Mouse (Mus musculus) stomach, postnatal 0 days (tissue): Measurements from ENCODE around the gene Kcnj14. TPM values are rescaled to one million over a fixed set of nuclear protein-coding genes. Genes with fewer than 3 reads are reported as not detected.

Source experiments
- ATAC-seq: fragments of 200-750 bp; cut with Nextera tagmentation; 2 replicates; pipeline ENCODE4 v1.8.0; 2017; ENCODE audit not compliant: low FRiP score, low TSS enrichment
- DNase-seq: peaks from one replicate; pipeline ENCODE4 v3.0.0-alpha.2; 2016; ENCODE audit warnings: low spot score
- H3K27ac ChIP-seq: fragments of 300-500 bp; sonication (generic); replicated peaks from 2 replicates; pipeline ENCODE4 v1.5.1; 2014; ENCODE audit warnings: mild to moderate bottlenecking, control low read depth
- H3K27me3 ChIP-seq: fragments of 300-500 bp; sonication (generic); 2 replicates; pipeline ENCODE4 v1.6.1; 2014; ENCODE audit warnings: low read length; ENCODE audit not compliant: control insufficient read depth, insufficient read depth
- H3K36me3 ChIP-seq: fragments of 300-500 bp; sonication (generic); 2 replicates; pipeline ENCODE4 v1.6.1; 2014; ENCODE audit warnings: low read length, mixed read lengths; ENCODE audit not compliant: control insufficient read depth, insufficient read depth
- H3K4me1 ChIP-seq: fragments of 300-500 bp; sonication (generic); replicated peaks from 2 replicates; pipeline ENCODE4 v1.6.1; 2014; ENCODE audit warnings: antibody characterized with exemption; ENCODE audit not compliant: control insufficient read depth, insufficient read depth
- H3K4me2 ChIP-seq: fragments of 300-500 bp; sonication (generic); replicated peaks from 2 replicates; pipeline ENCODE4 v1.6.1; 2014; ENCODE audit warnings: low read depth, mild to moderate bottlenecking, control low read depth, moderate library complexity
- H3K4me3 ChIP-seq: fragments of 300-500 bp; sonication (generic); 2 replicates; pipeline ENCODE4 v1.5.1; 2014; ENCODE audit warnings: low read depth, low read length, control low read depth
- H3K9ac ChIP-seq: fragments of 300-500 bp; sonication (generic); 2 replicates; pipeline ENCODE4 v1.6.1; 2014; ENCODE audit warnings: mild to moderate bottlenecking, low read length, control low read depth, mixed read lengths
- H3K9me3 ChIP-seq: fragments of 300-500 bp; sonication (generic); 2 replicates; pipeline ENCODE4 v1.6.1; 2016; ENCODE audit warnings: low read length; ENCODE audit not compliant: control insufficient read depth
- CTCF ChIP-seq: IDR thresholded peaks from 2 replicates; pipeline ENCODE4 v1.5.1; 2016; ENCODE audit warnings: antibody characterized with exemption, low read depth, mild to moderate bottlenecking, moderate library complexity
- EP300 ChIP-seq: optimal IDR thresholded peaks from 2 replicates; pipeline ENCODE3; 2016; ENCODE audit warnings: antibody characterized with exemption
- WGBS: fragments of 180-500 bp; shearing (Covaris S2); extraction: QIAGEN DNeasy Blood & Tissue Kit; methylation state at CpG from one replicate; pipeline ENCODE4 v1.1.7; 2014; 5-methylcytosine and 5-hydroxymethylcytosine counted together
- polyA plus RNA-seq: library from polyadenylated mRNA; unstranded; fragments of >200 nt; fragmentation: Nextera tagmentation; extraction: Ambion mirVana; gene quantifications from 2 replicates; pipeline ENCODE4 v1.2.1, GENCODE M21; 2015

The Kcnj14 gene
- polyA plus RNA-seq, 1 experiment from 2014 or later, result 0.22 TPM

GRCm38 (mm10) chr7:45830427-45831127, 6.0 kb upstream of the Kcnj14 start, which contains the start of gene Grwd1:
TSS of gene Grwd1 (minus strand) at chr7:45830944.
- Histone ChIP-seq H3K4me1 (peaks cover 5% of the 10 kb centered on the region), H3K4me2 (peak within 1 kb of the TSS; percentile 83), H3K27me3 (peaks cover 9% of the 10 kb centered on the region), H3K27ac (0 out of 2 replicates have a peak within 1 kb of the TSS, but pooled peaks have one; percentile 26), H3K9ac (peak within 1 kb of the TSS; percentile 75), H3K36me3 (peaks cover 19% of the 10 kb centered on the region), H3K4me3 (peak within 1 kb of the TSS; percentile 85), H3K9me3 (no peaks in the 10 kb centered on the region)
- peak; percentile 89 for DNase-seq
- TF ChIP-seq CTCF (peak; percentile 17; the same call in 1 of the 2 replicates), EP300 (no peak)
- ATAC-seq, result peak; percentile 89
- under 1% methylated on average over 35 of the region's 35 CpGs for WGBS

DNA sequence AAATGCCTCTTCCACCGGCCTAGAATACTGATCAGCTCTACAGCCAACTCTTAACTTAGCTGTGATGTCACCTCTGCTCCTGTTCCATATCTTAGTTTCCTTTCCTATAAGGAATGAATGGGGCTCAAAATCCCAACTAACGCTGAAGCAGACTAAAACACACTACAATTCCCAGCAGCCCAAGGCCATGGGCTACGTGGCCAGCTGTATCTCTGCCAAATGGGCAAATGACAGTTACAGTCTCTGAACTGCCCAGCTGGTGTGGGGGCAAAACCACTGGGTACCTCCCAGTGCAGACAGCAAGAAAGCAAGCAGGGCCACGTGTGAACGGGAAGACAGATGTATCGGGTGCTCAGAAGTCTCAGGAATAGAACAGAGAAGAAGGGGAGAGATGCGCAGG, 2.0 kb upstream of the Kcnj14 start:
- H3K9ac ChIP-seq, result no peak overlapping the region
- peaks cover 5% of the 10 kb centered on the region for H3K4me1 ChIP-seq
- no peak overlapping the region for H3K4me3 ChIP-seq
- H3K9me3 ChIP-seq, result no peaks in the 10 kb centered on the region
- 89% methylated on average over 7 of the region's 7 CpGs for WGBS
- DNase-seq (no peak), ATAC-seq (no peak)
- no peak overlapping the region for H3K27ac ChIP-seq
- no peak overlapping the region for H3K4me2 ChIP-seq
- H3K27me3 ChIP-seq, result no peaks in the 10 kb centered on the region
- peaks cover 24% of the 10 kb centered on the region for H3K36me3 ChIP-seq
- TF ChIP-seq CTCF (no peak), EP300 (no peak)

GRCm38 (mm10) chr7:45820913-45821312, 3.7 kb downstream of the Kcnj14 start:
- Histone ChIP-seq H3K36me3 (peaks cover 8% of the 10 kb centered on the region), H3K27ac (no peak overlapping the region), H3K9me3 (no peaks in the 10 kb centered on the region), H3K4me2 (no peak overlapping the region), H3K9ac (no peak overlapping the region), H3K4me1 (no peaks in the 10 kb centered on the region), H3K27me3 (no peaks in the 10 kb centered on the region), H3K4me3 (no peak overlapping the region)
- no peak for DNase-seq
- ATAC-seq, result no peak
- TF ChIP-seq EP300 (no peak), CTCF (no peak)

DNA sequence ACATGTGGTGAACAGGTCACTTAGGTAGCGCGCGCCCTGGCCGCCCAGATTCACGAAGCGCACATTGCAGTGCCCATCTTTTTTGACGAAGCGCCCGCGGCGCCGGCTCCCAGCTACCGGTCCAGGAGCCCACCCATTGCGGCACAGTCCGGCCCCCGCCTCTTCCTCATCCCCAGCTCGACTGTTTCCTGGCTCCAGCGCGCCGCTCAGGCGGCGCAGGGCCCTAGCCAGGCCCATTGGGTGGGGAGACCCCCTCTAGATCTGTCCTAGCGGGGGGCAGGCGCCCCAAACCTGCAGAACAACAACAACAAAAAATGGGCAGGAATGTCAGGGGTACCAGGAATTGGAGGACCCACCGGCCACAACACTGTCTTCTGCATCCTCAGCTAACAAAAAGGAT, 4.7 kb downstream of the Kcnj14 start:
- no peak overlapping the region for H3K27ac ChIP-seq
- ATAC-seq, result no peak

DNA sequence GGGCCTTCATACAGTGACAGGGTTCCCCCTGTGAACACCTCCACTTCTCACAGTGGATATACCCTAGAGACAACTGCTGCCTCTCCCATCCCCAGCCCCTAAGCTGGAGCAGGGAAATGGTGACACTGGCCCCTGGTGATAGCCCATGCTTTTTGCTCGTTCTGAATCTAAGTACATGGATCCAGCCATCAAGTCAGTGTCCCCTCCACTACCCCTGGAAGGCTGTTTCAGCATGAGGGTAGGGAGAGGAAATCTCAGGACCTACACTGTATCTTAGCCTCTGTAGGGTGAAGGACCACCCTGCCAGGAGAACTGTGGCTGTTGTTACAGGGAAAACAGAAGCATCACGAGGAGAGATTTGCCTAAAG, 8.6 kb downstream of the Kcnj14 start:
- Histone ChIP-seq H3K9me3 (no peaks in the 10 kb centered on the region), H3K36me3 (peaks cover 14% of the 10 kb centered on the region), H3K4me3 (no peak overlapping the region), H3K9ac (no peak overlapping the region), H3K4me2 (no peak overlapping the region), H3K27ac (no peak overlapping the region), H3K27me3 (no peaks in the 10 kb centered on the region), H3K4me1 (no peaks in the 10 kb centered on the region; the same call in 1 of the 2 replicates)
- no peak for ATAC-seq
- no peak for TF ChIP-seq EP300
- no peak for TF ChIP-seq CTCF
- DNase-seq, result no peak
- 63% methylated on average over 2 of the region's 2 CpGs for WGBS

More for the DNA sequence above, 4.7 kb downstream of the Kcnj14 start:
- 16% methylated on average over 25 of the region's 25 CpGs for WGBS
- no peaks in the 10 kb centered on the region for H3K27me3 ChIP-seq
- no peaks in the 10 kb centered on the region for H3K9me3 ChIP-seq
- H3K36me3 ChIP-seq, result peaks cover 1% of the 10 kb centered on the region; the same call in 1 of the 2 replicates
- TF ChIP-seq CTCF (no peak), EP300 (no peak)
- no peak overlapping the region for H3K9ac ChIP-seq
- H3K4me3 ChIP-seq, result no peak overlapping the region
- H3K4me2 ChIP-seq, result no peak overlapping the region
- H3K4me1 ChIP-seq, result no peaks in the 10 kb centered on the region; the same call in 1 of the 2 replicates
- DNase-seq, result no peak

DNA sequence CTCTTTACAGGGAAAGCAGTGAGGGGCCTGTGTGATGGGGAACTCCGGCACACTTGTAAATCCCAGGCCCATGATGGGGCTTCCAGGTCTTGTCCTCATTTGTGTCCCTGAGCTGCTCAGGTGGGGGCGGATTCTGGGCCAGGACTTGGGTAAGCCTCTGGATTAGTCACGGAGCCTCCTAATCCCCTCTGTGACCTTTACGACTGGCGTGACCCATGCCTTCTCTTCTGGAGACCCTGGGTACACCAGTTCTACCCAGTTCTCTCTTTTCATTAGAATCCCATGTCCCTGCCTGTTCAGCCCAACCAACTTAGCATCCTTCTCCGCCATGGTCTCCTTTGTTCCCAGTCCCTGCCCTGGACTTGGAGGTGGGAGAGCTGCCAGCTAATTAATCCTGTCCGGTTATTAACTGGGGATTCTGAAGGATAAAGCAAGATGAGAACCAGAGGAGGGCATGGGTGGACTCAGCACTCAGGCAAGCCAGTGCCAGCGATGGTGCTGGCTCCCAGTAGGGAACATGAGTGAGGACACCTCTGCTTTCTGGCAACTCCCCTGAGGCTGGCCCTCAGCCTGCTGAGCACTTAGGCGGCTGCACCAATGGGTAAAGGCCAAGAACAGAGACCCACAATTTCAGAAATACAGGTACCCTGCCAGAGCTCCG, 9.1 kb downstream of the Kcnj14 start:
- H3K4me1 ChIP-seq, result no peaks in the 10 kb centered on the region; the same call in 1 of the 2 replicates
- no peak overlapping the region for H3K9ac ChIP-seq
- H3K4me2 ChIP-seq, result no peak overlapping the region
- H3K27me3 ChIP-seq, result no peaks in the 10 kb centered on the region
- TF ChIP-seq EP300 (no peak), CTCF (no peak)
- no peak overlapping the region for H3K4me3 ChIP-seq
- DNase-seq (no peak), ATAC-seq (no peak)
- H3K9me3 ChIP-seq, result no peaks in the 10 kb centered on the region
- 48% methylated on average over 10 of the region's 10 CpGs for whole genome bisulfite sequencing
- H3K27ac ChIP-seq, result no peak overlapping the region
- H3K36me3 ChIP-seq, result peaks cover 19% of the 10 kb centered on the region
